Mouse (Mus musculus) limb, embryonic 14.5 days (tissue): ENCODE measurements at regions not wholly inside any gene's neighbourhood (a gene's known extent, or its start where the extent isn't known, plus 50 kb on each side); places are given as distances from the start of the nearest gene placed in this dataset.

Experiments used
- ATAC-seq: fragments of 200-750 bp; cut with Nextera tagmentation; 2 replicates; pipeline ENCODE4 v1.8.0; 2017; ENCODE audit warnings: low read depth, moderate number of reproducible peaks, moderate TSS enrichment; ENCODE audit not compliant: low FRiP score
- DNase-seq: peaks from one replicate; pipeline ENCODE4 v3.0.0-alpha.2; 2015; ENCODE audit warnings: low spot score
- H3K27ac ChIP-seq: fragments of 300-500 bp; sonication (generic); replicated peaks from 2 replicates; pipeline ENCODE4 v1.5.1; 2014; ENCODE audit warnings: low read depth, mild to moderate bottlenecking, low read length, moderate library complexity, mixed read lengths
- H3K27me3 ChIP-seq: fragments of 300-500 bp; sonication (generic); 2 replicates; pipeline ENCODE4 v1.6.1; 2014; ENCODE audit warnings: low read length, mixed read lengths; ENCODE audit not compliant: control insufficient read depth, insufficient read depth
- H3K36me3 ChIP-seq: fragments of 300-500 bp; sonication (generic); 2 replicates; pipeline ENCODE4 v1.6.1; 2014; ENCODE audit warnings: mild to moderate bottlenecking, low read length, moderate library complexity, mixed read lengths; ENCODE audit not compliant: control insufficient read depth, insufficient read depth
- H3K4me1 ChIP-seq: fragments of 300-500 bp; sonication (generic); 2 replicates; pipeline ENCODE4 v1.6.1; 2014; ENCODE audit warnings: antibody characterized with exemption, low read length, mixed read lengths; ENCODE audit not compliant: control insufficient read depth, insufficient read depth
- H3K4me2 ChIP-seq: fragments of 300-500 bp; sonication (generic); replicated peaks from 2 replicates; pipeline ENCODE4 v1.6.1; 2014; ENCODE audit warnings: low read depth, mild to moderate bottlenecking, low read length, moderate library complexity; ENCODE audit not compliant: severe bottlenecking
- H3K4me3 ChIP-seq: fragments of 300-500 bp; sonication (generic); replicated peaks from 2 replicates; pipeline ENCODE4 v1.5.1; 2014; ENCODE audit warnings: low read length
- H3K9ac ChIP-seq: fragments of 300-500 bp; sonication (generic); 2 replicates; pipeline ENCODE4 v1.6.1; 2014; ENCODE audit warnings: mild to moderate bottlenecking, low read depth, low read length, moderate library complexity; ENCODE audit not compliant: severe bottlenecking
- H3K9me3 ChIP-seq: fragments of 300-500 bp; sonication (generic); 2 replicates; pipeline ENCODE4 v1.6.1; 2016; ENCODE audit warnings: low read length; ENCODE audit not compliant: control insufficient read depth
- POLR2A ChIP-seq: fragments of 200-500 bp; IDR thresholded peaks from 2 replicates; pipeline ENCODE4 v1.8.0; 2012; ENCODE audit warnings: inconsistent platforms, mild to moderate bottlenecking, moderate library complexity, borderline replicate concordance; ENCODE audit not compliant: insufficient read depth, insufficient read length; ENCODE audit errors: extremely low read depth
- WGBS: fragments of 180-500 bp; shearing (Covaris S2); extraction: QIAGEN DNeasy Blood & Tissue Kit; methylation state at CpG from one replicate; pipeline ENCODE4 v1.1.7; 2014; 5-methylcytosine and 5-hydroxymethylcytosine counted together

DNA sequence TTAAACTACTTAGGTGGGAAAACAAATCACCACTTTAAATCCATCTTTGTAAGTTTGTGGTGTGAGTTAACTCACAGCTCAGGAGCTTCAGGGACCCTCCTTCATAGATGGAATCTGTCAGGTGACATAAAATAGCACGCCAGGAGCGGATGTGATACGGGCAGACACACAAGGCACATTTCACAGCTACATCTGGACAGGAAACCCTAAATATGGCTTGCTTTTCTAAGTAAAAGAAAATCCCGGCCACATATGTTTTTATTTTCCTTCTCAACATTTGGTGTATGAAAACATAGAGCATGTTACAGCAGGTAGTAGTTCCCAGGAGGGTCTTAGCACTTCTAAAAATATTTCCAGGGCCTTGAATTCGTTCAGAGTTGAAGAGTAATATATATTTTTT, 50.1 kb upstream of the Col24a1 start:
- 13% methylated on average over 5 of the region's 5 CpGs for WGBS

More for the DNA sequence above, 50.1 kb upstream of the Col24a1 start:
- Histone ChIP-seq H3K27me3 (no peaks in the 10 kb centered on the region), H3K27ac (0 out of 2 replicates have a peak overlapping the region, but pooled peaks have one; percentile 49), H3K4me3 (no peak overlapping the region), H3K9ac (no peak overlapping the region), H3K4me1 (peaks cover 20% of the 10 kb centered on the region), H3K36me3 (no peaks in the 10 kb centered on the region), H3K4me2 (no peak overlapping the region), H3K9me3 (no peaks in the 10 kb centered on the region)
- ATAC-seq (peak; percentile 66; the same call in 1 of the 2 replicates), DNase-seq (peak; percentile 72)
- no peak for TF ChIP-seq POLR2A
